Mouse (Mus musculus): Measurements from ENCODE around the gene Nat9. TPM values are rescaled to one million over a fixed set of nuclear protein-coding genes. Genes with fewer than 3 reads are reported as not detected.

Nat9 gene
- polyA plus RNA-seq, 3 experiments from 2014 or later, result 14.2 to 21.0 (median 15.1) TPM

DNA sequence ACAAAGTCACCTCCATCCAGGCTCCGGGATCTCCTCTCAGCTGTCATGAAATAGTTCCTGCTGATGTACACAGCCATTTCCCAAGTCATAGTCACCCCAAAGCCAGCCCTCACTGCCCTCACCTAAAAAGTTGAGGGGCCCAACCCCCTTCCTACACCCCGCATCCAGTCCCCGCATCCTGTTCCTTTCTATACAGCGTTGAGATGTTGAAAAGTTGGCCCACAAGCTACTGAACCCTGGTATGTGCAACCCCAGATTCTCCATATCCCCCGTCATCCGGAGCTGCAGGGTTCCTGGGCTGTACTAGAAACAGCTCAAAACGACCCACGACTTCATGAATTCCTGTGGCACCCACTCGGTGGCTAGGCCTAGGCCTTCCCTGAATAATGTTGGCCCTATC lies 34.6 kb downstream of the Nat9 start:
- ATAC-seq, result no peak

DNA sequence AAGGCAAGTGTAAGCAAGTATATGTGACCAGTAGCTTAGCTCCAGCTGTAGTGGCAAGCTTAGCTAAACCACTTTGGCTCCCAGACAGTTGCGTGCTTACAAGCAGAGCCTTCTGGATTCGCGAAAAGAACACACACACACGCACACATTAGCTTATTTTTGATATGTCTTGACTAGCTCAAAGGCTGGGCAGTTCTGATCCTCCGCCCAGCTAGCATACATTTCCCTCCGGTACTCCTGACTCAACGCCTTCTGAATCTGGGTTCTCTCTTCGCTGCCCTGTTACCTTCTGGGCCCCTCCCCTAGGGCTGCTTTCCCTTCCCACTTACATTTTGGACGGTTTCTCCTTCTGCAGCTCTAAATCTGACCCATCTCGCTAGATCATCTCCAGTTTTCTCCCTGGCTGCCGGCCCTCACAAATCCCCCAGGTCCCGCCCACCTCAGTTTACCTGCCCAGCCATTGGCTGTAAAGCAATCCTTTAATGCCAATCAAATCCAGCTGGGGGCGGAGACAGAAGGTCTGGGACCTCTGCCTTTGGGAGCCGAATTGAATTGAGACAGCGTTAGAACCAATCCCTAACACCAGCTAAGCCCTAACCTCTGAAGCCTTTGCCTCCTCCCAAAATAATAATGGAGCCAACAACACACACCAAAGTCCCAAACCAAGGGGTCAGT lies 35.8 kb downstream of the Nat9 start:
- no peak for ATAC-seq

DNA sequence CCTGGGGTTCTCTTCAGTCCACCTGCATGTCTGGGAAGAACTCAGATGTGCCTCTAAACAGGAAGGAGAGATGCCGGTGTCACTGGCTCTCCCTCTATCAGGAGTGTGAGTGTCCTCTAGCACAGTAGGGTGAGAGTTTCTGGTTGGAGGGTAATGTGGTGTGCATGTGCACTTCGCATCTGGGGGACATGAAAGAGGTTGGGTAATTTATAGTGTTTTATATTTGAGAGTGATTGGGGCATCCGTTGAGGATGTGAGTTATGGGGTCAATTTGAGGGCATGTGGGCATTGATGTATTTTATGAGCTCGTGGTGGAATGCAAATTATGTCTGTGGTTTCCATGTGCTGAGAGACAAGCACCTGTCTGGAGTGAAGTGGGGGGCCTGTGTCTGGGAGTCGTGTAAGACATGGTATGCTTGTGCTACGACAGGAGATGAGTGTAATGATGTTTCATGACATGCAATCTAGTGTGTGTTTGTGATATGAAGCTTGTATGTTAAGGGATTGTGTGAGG lies 36.9 kb downstream of the Nat9 start:
- peak; percentile 4 for ATAC-seq

DNA sequence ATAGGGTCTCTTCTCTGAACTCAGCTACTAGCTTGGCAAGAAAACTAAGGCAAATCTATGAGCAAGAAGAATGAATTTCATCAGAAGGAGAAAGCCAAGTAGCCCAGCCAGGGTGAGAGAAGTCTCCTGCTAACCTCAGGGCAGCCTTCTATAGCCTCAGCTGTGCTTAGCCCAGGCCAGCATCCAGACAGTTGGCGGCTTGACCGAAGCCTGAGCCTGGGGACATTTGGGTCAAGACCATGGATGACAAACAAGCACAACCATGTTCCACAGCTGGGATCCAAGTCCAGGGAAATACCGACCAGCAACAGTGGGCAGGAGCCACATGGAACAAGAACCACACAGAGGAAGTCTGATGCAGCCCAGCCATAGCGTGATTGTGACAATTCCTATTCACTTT lies 39.8 kb downstream of the Nat9 start:
- ATAC-seq, result no peak

GRCm38 (mm10) chr11:115141970-115142369 lies 45.7 kb downstream of the Nat9 start:
- no peak for ATAC-seq

DNA sequence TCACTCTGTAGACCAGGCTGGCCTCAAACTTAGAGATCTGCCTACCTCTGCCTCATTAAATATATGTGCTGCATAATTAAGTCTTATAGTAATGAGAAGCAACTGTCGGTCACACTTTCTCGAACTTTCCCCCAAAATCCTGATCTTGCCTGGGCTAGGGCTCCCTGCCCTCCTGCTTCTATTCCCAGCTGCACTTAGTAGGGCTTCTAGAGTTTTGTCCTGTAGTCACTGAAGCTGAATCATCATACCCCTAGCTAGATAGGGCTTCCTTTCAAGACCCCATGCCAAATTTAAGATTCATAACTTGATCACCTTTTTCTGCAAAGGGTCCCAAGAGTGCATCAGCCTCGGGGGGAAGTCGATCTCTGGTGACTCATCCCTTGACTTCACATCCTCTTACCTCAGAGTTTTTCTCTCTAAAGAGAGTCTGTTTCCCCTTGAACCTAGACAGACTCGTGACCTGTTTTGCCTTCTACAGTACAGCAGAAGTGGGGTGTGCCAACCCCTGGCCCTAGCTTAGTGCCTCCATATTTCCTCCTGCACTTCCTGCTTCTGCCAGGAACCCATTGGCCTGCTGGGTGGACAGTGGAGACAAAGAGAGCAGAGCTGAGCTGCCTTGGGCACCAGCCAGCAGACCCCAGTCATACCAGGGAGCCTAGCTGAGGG lies 48.9 kb downstream of the Nat9 start:
- ATAC-seq, result peak; percentile 78

- peak; percentile 41 for ATAC-seq
Observed at GRCm38 (mm10) chr11:115133800-115134199, 53.9 kb downstream of the Nat9 start, which contains the start of gene Cd300lf. Cd300lf (minus strand) TSS chr11:115133992.

Other genes with a start within 250 kb of the Nat9 start
- not detected for gene Cd300c, start 218.7 kb downstream of the Nat9 start, polyA plus RNA-seq (2017; shearing (Covaris generic))
- gene Cd300ld, start 197.9 kb downstream of the Nat9 start, polyA plus RNA-seq (2017; shearing (Covaris generic)), result under 1 TPM in 1 of 3 experiments, not detected in 2; 0.36 TPM
- gene Cd300c2, start 186.0 kb downstream of the Nat9 start, polyA plus RNA-seq (2017; shearing (Covaris generic)), result 1 to 10 TPM in 1 of 3 experiments, not detected in 2; 1.4 TPM
- not detected for gene Cd300ld2, start 171.7 kb downstream of the Nat9 start, polyA plus RNA-seq (2017; shearing (Covaris generic))
- gene Cd300ld4, start 160.8 kb downstream of the Nat9 start, polyA plus RNA-seq (2017; shearing (Covaris generic)), result not detected
- not detected for gene Cd300ld5, start 150.1 kb downstream of the Nat9 start, polyA plus RNA-seq (2017; shearing (Covaris generic))
- gene Cd300ld3, start 139.4 kb downstream of the Nat9 start, polyA plus RNA-seq (2017; shearing (Covaris generic)), result not detected
- gene Cd300e, start 125.7 kb downstream of the Nat9 start, polyA plus RNA-seq (2017; shearing (Covaris generic)), result under 1 TPM in 1 of 3 experiments, not detected in 2; 0.34 TPM
- 100 to 1,000 TPM; 106 to 231 (median 206) TPM for gene Rab37, start 96.4 kb downstream of the Nat9 start, polyA plus RNA-seq (2017; shearing (Covaris generic))
- 1 to 10 TPM; 1.4 to 1.6 (median 1.5) TPM for gene Cd300lf, start 53.9 kb downstream of the Nat9 start, polyA plus RNA-seq (2017; shearing (Covaris generic))
- 100 to 1,000 TPM; 137 to 172 (median 165) TPM for gene Slc9a3r1, start 24.5 kb downstream of the Nat9 start, polyA plus RNA-seq (2017; shearing (Covaris generic))
- gene Tmem104, start 372 bp downstream of the Nat9 start, polyA plus RNA-seq (2017; shearing (Covaris generic)), result 10 to 100 TPM in 1 of 3 experiments, 1 to 10 TPM in 2; 9.2 to 10.6 (median 9.8) TPM
- gene Grin2c, start 79.4 kb upstream of the Nat9 start, polyA plus RNA-seq (2017; shearing (Covaris generic)), result not detected
- gene Fdxr, start 89.2 kb upstream of the Nat9 start, polyA plus RNA-seq (2017; shearing (Covaris generic)), result 10 to 100 TPM; 20.6 to 26.2 (median 23.7) TPM
- 1 to 10 TPM in 1 of 3 experiments, under 1 TPM in 2; 0.62 to 1.1 (median 0.78) TPM for gene Fads6, start 109.8 kb upstream of the Nat9 start, polyA plus RNA-seq (2017; shearing (Covaris generic))
- not detected for gene Otop2, start 119.3 kb upstream of the Nat9 start, polyA plus RNA-seq (2017; shearing (Covaris generic))
- not detected for gene Ush1g, start 134.2 kb upstream of the Nat9 start, polyA plus RNA-seq (2017; shearing (Covaris generic))
- not detected for gene Otop3, start 146.9 kb upstream of the Nat9 start, polyA plus RNA-seq (2017; shearing (Covaris generic))
- 1 to 10 TPM; 1.9 to 3.4 (median 2.6) TPM for gene Hid1, start 179.9 kb upstream of the Nat9 start, polyA plus RNA-seq (2017; shearing (Covaris generic))
- gene Cdr2l, start 194.1 kb upstream of the Nat9 start, polyA plus RNA-seq (2017; shearing (Covaris generic)), result not detected
- 100 to 1,000 TPM; 173 to 208 (median 179) TPM for gene Mrpl58, start 215.9 kb upstream of the Nat9 start, polyA plus RNA-seq (2017; shearing (Covaris generic))
- 100 to 1,000 TPM; 696 to 777 (median 721) TPM for gene Atp5h, start 232.1 kb upstream of the Nat9 start, polyA plus RNA-seq (2017; shearing (Covaris generic))
- gene Kctd2, start 232.3 kb upstream of the Nat9 start, polyA plus RNA-seq (2017; shearing (Covaris generic)), result 10 to 100 TPM in 2 of 3 experiments, 1 to 10 TPM in 1; 5.6 to 15.7 (median 14.9) TPM

All from inflammation-experienced regulatory T-cells, adult 6 months (primary cell).